Mouse (Mus musculus): ENCODE data around the gene Gcnt4. TPM values are rescaled to one million over a fixed set of nuclear protein-coding genes. Genes with fewer than 3 reads are reported as not detected.
"Not testable (repeated sequence)": the region's sequence is repeated elsewhere in the genome, so short reads cannot be mapped to it uniquely, and the experiment has no call there.

Gene Gcnt4
- 11.6 and 13.1 TPM in 2 replicates for polyA plus RNA-seq (2012; rRNA removed)

DNA sequence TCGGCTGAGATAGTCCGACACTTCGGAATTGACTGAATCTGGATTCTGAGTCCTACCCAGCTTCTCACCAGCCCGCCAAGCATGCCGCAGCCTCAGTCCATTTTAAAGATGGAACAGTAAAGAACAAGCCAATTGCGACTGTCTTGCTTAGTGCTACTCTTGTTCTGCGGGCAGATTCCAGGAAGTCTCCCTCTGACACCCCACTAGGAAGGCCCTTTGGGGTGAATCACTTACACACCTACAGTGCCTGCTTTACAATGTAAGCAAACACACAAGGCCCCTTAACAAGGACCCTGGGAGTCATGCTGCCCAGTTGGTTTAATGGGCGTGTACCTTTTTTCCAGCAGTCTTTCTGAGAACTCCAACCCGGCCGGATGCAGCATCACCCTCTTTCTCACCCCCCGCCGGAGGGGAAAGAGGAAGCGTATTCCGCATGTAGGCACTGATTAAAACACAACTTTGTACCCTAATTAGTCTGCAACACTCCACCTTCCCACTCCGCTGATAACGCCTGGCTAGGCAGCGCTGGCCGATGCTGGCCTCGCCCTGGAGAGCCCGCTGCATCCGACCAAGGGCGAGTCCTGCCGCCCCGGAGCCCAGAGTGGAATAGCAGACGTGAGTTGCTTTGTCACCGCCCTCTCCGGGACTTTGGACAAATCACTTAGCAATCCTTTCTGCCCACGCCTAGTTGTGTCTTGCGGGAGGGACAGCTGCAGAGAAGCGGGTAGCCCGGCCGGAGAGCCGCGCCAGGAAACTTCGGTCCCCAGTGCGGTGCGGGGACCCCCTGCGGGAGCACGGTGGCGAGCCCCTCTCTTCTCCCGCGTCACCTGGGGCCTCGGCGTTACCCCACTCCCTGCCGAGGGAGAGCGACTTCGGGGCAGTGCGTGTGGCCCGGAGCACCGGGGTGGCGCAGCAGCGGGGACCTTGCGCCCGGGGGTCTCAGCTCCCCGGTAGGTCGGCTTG is at the start of gene Gcnt4:
TSS of gene Gcnt4 (plus strand) at position 691 of the 963 bp plus-strand sequence.
- Histone ChIP-seq H3K4me1 (ENCODE audit: control insufficient read depth, insufficient read depth, low read length) (no peaks in the 10 kb centered on the region), H3K27ac (ENCODE audit: insufficient read depth, low read length) (no peak within 1 kb of the TSS; the same call in 1 of the 2 replicates), H3K4me3 (ENCODE audit: insufficient read depth, low read length) (peak within 1 kb of the TSS; percentile 50)
- no peak for TF ChIP-seq CTCF (IDR thresholded peaks at IDR 0.05; ENCODE audit: extremely low read depth, insufficient read depth, low read length)
- TF ChIP-seq POLR2A (IDR thresholded peaks at IDR 0.05; ENCODE audit: extremely low read depth, insufficient read depth, low read length): no peak

DNA sequence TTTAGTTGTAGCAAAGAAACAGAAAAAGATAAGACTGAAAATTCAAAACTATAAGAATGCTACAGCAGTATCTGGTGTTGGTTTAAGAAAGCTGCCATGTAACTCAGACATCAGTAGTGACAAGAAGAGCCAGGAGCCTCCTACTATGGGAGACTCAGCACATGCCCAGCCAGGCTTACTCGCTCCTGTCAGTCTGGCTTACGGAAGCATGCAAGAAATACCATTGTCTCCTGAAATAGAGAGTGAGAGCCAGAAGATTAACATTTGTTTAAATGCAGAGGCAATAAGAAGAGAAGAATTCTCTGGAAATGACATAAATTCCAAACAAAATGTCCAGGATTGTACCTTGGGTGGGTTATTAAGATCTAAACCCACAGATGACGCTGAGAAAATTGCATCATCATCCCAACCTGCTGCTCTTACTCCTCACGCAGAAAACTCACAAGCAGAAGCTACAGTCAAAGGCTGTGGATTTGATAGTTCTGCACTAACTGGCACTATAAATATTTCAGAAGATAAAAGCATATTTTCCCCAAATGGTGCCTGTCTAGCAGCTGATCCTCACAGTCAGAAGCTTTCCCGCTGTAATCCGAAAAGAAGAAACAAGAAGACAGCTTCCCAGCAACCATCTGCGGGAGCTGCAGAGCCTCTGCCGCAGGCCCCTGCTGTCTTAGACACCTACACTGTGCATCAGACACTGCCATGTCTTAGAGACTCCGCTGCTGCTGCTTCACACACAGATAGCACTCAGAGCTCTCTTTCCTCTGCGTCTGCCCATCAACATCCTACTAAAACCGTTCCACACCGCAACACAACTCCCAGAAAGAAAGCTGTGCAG is 46.0 kb upstream of the Gcnt4 start:
- H3K27ac ChIP-seq (ENCODE audit: insufficient read depth, low read length): peak overlapping the region; percentile 1
- H3K4me3 ChIP-seq (ENCODE audit: insufficient read depth, low read length): no peak overlapping the region
- H3K4me1 ChIP-seq (ENCODE audit: control insufficient read depth, insufficient read depth, low read length): no peaks in the 10 kb centered on the region
- TF ChIP-seq CTCF (IDR thresholded peaks at IDR 0.05; ENCODE audit: extremely low read depth, insufficient read depth, low read length) (no peak), POLR2A (IDR thresholded peaks at IDR 0.05; ENCODE audit: extremely low read depth, insufficient read depth, low read length) (0 out of 2 replicates have a peak, but pooled peaks have one; percentile 29)

GRCm38 (mm10) chr13:96884534-96884933 is 40.0 kb upstream of the Gcnt4 start:
- no peak overlapping the region for H3K27ac ChIP-seq (ENCODE audit: insufficient read depth, low read length)
- no peak for TF ChIP-seq POLR2A (IDR thresholded peaks at IDR 0.05; ENCODE audit: extremely low read depth, insufficient read depth, low read length)
- no peak for TF ChIP-seq CTCF (IDR thresholded peaks at IDR 0.05; ENCODE audit: extremely low read depth, insufficient read depth, low read length)

DNA sequence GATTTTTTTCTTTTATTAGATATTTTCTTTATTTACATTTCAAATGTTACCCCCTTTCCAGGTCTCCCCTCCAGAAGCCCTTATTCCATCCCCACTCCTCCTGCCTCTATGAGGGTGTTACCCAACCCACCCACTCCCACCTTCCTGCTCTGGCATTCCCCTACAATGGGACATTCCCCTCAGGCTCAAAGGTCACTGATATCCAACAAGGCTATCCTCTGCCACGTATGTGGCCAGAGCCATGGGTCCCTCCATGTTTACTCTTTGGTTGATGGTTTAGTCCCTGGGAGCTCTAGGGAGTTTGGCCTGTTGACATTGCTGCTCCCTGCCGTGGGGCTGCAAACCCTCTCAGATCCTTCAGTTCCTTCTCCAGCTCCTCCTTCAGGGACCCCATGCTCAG is 34.5 kb upstream of the Gcnt4 start:
- no peak overlapping the region for H3K4me3 ChIP-seq (ENCODE audit: insufficient read depth, low read length)
- H3K4me1 ChIP-seq (ENCODE audit: control insufficient read depth, insufficient read depth, low read length): no peaks in the 10 kb centered on the region
- no peak for TF ChIP-seq CTCF (IDR thresholded peaks at IDR 0.05; ENCODE audit: extremely low read depth, insufficient read depth, low read length)
- TF ChIP-seq POLR2A (IDR thresholded peaks at IDR 0.05; ENCODE audit: extremely low read depth, insufficient read depth, low read length): no peak
- no peak overlapping the region for H3K27ac ChIP-seq (ENCODE audit: insufficient read depth, low read length)

More at GRCm38 (mm10) chr13:96884534-96884933, 40.0 kb upstream of the Gcnt4 start:
- Histone ChIP-seq H3K4me1 (ENCODE audit: control insufficient read depth, insufficient read depth, low read length) (no peaks in the 10 kb centered on the region), H3K4me3 (ENCODE audit: insufficient read depth, low read length) (no peak overlapping the region)

DNA sequence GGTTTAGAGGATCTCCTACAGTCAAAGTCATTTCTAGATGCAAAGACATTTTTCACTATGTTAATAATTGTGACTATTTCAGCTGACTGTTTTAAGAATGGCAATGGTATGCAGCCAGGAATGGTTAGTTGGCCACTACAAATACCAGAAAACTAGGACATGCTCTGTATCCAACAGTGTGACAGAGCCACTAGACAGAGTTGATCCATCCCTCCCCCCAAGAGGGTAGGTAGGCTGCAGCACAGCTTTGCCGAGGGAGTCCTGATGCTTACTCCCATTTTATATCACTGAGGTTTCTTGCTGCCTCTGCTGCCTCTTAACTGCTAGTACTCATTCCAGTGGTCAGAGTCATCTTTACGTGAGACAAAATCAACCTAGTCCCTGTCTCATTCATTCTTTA is 29.3 kb upstream of the Gcnt4 start:
- H3K4me3 ChIP-seq (ENCODE audit: insufficient read depth, low read length): no peak overlapping the region
- no peak for TF ChIP-seq CTCF (IDR thresholded peaks at IDR 0.05; ENCODE audit: extremely low read depth, insufficient read depth, low read length)
- TF ChIP-seq POLR2A (IDR thresholded peaks at IDR 0.05; ENCODE audit: extremely low read depth, insufficient read depth, low read length): no peak
- H3K27ac ChIP-seq (ENCODE audit: insufficient read depth, low read length): no peak overlapping the region
- H3K4me1 ChIP-seq (ENCODE audit: control insufficient read depth, insufficient read depth, low read length): no peaks in the 10 kb centered on the region

DNA sequence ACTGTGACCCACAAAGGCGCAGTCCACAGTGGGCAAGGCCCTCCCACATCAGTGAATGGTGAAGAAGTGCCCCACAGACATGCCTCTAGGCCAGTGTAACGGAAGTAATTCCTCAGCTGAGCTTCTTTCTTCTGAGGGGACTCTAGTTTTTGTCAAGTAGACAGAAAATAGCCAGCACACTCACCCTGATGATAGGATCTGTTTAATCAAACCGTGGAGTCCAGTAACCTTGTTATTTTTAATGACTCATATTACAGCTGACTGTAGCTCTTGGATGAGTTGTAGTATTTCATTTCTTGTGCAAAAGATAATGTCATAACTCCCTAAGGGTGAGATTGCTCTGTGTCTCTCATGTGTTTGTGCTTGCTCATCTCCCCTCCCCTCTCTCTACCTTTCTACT is 17.8 kb upstream of the Gcnt4 start:
- Histone ChIP-seq H3K4me1 (ENCODE audit: control insufficient read depth, insufficient read depth, low read length) (no peaks in the 10 kb centered on the region), H3K4me3 (ENCODE audit: insufficient read depth, low read length) (no peak overlapping the region), H3K27ac (ENCODE audit: insufficient read depth, low read length) (no peak overlapping the region)
- TF ChIP-seq CTCF (IDR thresholded peaks at IDR 0.05; ENCODE audit: extremely low read depth, insufficient read depth, low read length) (no peak), POLR2A (IDR thresholded peaks at IDR 0.05; ENCODE audit: extremely low read depth, insufficient read depth, low read length) (no peak)

- no peak for TF ChIP-seq CTCF (IDR thresholded peaks at IDR 0.05; ENCODE audit: extremely low read depth, insufficient read depth, low read length)
- TF ChIP-seq POLR2A (IDR thresholded peaks at IDR 0.05; ENCODE audit: extremely low read depth, insufficient read depth, low read length): no peak
- H3K27ac ChIP-seq (ENCODE audit: insufficient read depth, low read length): no peak overlapping the region
- no peak overlapping the region for H3K4me3 ChIP-seq (ENCODE audit: insufficient read depth, low read length)
- no peaks in the 10 kb centered on the region for H3K4me1 ChIP-seq (ENCODE audit: control insufficient read depth, insufficient read depth, low read length)
Measured at GRCm38 (mm10) chr13:96911202-96911601, 13.3 kb upstream of the Gcnt4 start.

DNA sequence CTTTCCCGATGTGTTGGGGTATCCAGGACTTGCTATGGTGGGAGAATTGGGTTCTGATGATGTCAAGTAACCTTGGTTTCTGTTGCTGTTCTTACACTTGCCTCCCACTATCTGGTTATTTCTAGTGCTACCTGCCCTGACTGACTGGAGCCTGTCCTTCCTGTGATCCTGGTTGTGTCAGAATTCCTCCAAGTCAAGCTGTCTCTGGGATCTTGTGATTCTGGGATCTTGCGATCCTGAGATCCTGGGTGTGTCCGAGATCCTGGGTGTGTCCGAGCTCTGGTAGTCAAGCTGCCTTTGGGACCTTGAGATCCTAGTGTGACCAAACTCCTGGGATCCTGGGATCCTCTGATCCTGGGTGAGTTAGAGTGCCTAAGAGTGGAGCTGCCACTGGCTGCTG is 1.4 kb upstream of the Gcnt4 start:
- not testable (repeated sequence) for H3K27ac ChIP-seq (ENCODE audit: insufficient read depth, low read length); H3K4me1 ChIP-seq (ENCODE audit: control insufficient read depth, insufficient read depth, low read length); H3K4me3 ChIP-seq (ENCODE audit: insufficient read depth, low read length)

GRCm38 (mm10) chr13:96924985-96925745 is 676 bp downstream of the Gcnt4 start:
- Histone ChIP-seq H3K27ac (ENCODE audit: insufficient read depth, low read length) (no peak overlapping the region; the same call in 1 of the 2 replicates), H3K4me3 (ENCODE audit: insufficient read depth, low read length) (peak overlapping the region; percentile 50), H3K4me1 (ENCODE audit: control insufficient read depth, insufficient read depth, low read length) (no peaks in the 10 kb centered on the region)
- TF ChIP-seq POLR2A (IDR thresholded peaks at IDR 0.05; ENCODE audit: extremely low read depth, insufficient read depth, low read length) (no peak), CTCF (IDR thresholded peaks at IDR 0.05; ENCODE audit: extremely low read depth, insufficient read depth, low read length) (no peak)

All from cortical plate, adult 2 months (tissue).